Mouse (Mus musculus) forebrain, embryonic 11.5 days (tissue): ENCODE measurements around the gene Rmnd5a. TPM values are rescaled to one million over a fixed set of nuclear protein-coding genes. Genes with fewer than 3 reads are reported as not detected.
A peak's percentile ranks its signal among the peaks of the same experiment; 100 is the strongest.
"Not testable (repeated sequence)": the region's sequence is repeated elsewhere in the genome, so short reads cannot be mapped to it uniquely, and the experiment has no call there.

Experiments used
- ATAC-seq: fragments of 200-750 bp; cut with Nextera tagmentation; replicated peaks from 2 replicates; pipeline ENCODE4 v1.8.0; 2017; ENCODE audit warnings: moderate TSS enrichment; ENCODE audit not compliant: low FRiP score
- DNase-seq: peaks from one replicate; pipeline ENCODE4 v3.0.0-alpha.2; 2017; ENCODE audit warnings: low spot score
- H3K27ac ChIP-seq: fragments of 300-500 bp; sonication (generic); 2 replicates; pipeline ENCODE4 v1.5.1; 2014; ENCODE audit warnings: low read depth, low read length
- H3K27me3 ChIP-seq: fragments of 300-500 bp; sonication (generic); 2 replicates; pipeline ENCODE4 v1.6.1; 2014; ENCODE audit warnings: mild to moderate bottlenecking, low read length, mixed read lengths; ENCODE audit not compliant: control insufficient read depth, insufficient read depth
- H3K36me3 ChIP-seq: fragments of 300-500 bp; sonication (generic); 2 replicates; pipeline ENCODE4 v1.6.1; 2014; ENCODE audit warnings: mild to moderate bottlenecking, low read length, moderate library complexity, mixed read lengths; ENCODE audit not compliant: control insufficient read depth, insufficient read depth
- H3K4me1 ChIP-seq: fragments of 300-500 bp; sonication (generic); replicated peaks from 2 replicates; pipeline ENCODE4 v1.6.1; 2014; ENCODE audit warnings: low read length, mixed read lengths; ENCODE audit not compliant: control insufficient read depth, insufficient read depth
- H3K4me2 ChIP-seq: fragments of 300-500 bp; sonication (generic); 2 replicates; pipeline ENCODE4 v1.6.1; 2014; ENCODE audit warnings: low read depth, mild to moderate bottlenecking, low read length, moderate library complexity, mixed read lengths; ENCODE audit not compliant: severe bottlenecking
- H3K4me3 ChIP-seq: fragments of 300-500 bp; sonication (generic); 2 replicates; pipeline ENCODE4 v1.5.1; 2014; ENCODE audit warnings: low read depth, low read length
- H3K9ac ChIP-seq: fragments of 300-500 bp; sonication (generic); 2 replicates; pipeline ENCODE4 v1.6.1; 2014; ENCODE audit warnings: low read length
- H3K9me3 ChIP-seq: fragments of 300-500 bp; sonication (generic); 2 replicates; pipeline ENCODE4 v1.6.1; 2016; ENCODE audit warnings: low read length, mixed read lengths; ENCODE audit not compliant: control insufficient read depth
- WGBS: fragments of 180-500 bp; shearing (Covaris S2); extraction: QIAGEN DNeasy Blood & Tissue Kit; methylation state at CpG from one replicate; pipeline ENCODE4 v1.1.7; 2014; 5-methylcytosine and 5-hydroxymethylcytosine counted together
- polyA plus RNA-seq: library from polyadenylated mRNA; unstranded; fragments of >200 nt; fragmentation: Nextera tagmentation; extraction: Ambion mirVana; gene quantifications from 2 replicates; pipeline ENCODE4 v1.2.1, GENCODE M21; 2014

Gene Rmnd5a
- 8.8 and 10.9 TPM in 2 replicates for polyA plus RNA-seq

DNA sequence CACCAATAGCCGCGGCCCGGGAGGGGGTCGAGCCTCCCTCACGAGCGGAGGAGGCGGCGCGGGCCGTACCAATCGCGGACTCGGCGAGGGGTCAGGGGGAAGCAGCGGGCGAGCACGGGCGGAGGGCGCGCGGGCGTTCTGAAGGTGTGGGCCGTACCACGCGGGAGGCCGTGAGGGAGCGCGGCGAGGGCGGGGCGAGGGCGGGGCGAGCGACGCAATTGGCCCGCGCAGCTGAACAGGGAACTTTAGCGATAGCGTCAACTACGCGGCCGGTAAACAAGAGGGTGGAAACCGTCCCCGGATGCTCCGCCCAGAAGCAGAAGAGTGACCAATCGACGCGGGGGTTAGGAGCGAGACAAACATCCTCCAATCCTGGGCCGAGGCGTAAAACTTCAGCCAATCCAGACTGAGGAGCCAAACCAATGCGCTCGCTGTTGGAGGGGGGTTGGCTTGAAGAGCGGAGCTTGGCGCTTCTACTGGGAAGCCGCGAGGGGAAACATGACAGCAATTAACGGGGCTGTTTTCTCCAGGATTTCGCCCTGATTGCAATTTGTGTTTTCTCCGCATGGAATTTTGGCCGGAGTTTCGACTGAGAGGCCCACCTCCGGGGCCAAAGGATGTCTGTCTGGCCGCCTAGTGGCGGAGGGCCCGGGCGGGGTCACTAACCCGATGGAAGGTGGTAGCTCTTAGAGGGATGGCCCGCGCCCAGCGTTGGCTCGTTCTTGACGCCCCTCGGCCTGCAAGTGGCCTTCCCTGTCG is at the start of gene Rmnd5a:
TSS of gene Rmnd5a (minus strand) at position 146 of the 759 bp plus-strand sequence.
- ATAC-seq (peak; percentile 99), DNase-seq (peak; percentile 99)
- H3K9me3 ChIP-seq = no peaks in the 10 kb centered on the region
- WGBS = under 1% methylated on average over 71 of the region's 75 CpGs
- peak within 1 kb of the TSS; percentile 89 for H3K27ac ChIP-seq
- H3K4me3 ChIP-seq = peak within 1 kb of the TSS; percentile 93
- H3K9ac ChIP-seq = peak within 1 kb of the TSS; percentile 88
- H3K4me1 ChIP-seq = peaks cover 6% of the 10 kb centered on the region; the same call in 1 of the 2 replicates
- peak within 1 kb of the TSS; percentile 90 for H3K4me2 ChIP-seq
- no peaks in the 10 kb centered on the region for H3K27me3 ChIP-seq
- H3K36me3 ChIP-seq = no peaks in the 10 kb centered on the region

DNA sequence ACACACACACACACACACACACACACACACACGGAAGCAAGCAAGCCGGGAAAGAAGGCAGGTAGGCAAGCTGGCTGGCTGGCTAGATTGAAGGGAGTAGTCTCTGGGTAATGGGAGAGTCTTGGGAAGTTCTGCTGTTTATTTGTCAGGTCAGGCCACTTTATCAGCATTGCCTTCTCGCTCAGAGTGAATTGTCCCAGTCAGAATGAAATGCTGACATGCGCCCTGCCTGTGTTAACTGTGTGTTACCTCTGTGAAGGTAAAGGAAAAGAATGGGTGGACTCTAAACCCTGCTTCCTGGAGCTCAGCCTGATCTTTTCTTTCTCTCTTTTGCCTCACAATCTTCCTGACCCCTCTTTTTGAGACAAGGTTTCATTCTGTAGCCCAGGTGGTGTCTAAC is 47.5 kb upstream of the Rmnd5a start:
- Histone ChIP-seq H3K9ac (no peak overlapping the region), H3K4me3 (no peak overlapping the region), H3K27ac (no peak overlapping the region), H3K4me1 (no peaks in the 10 kb centered on the region), H3K4me2 (no peak overlapping the region), H3K9me3 (no peaks in the 10 kb centered on the region), H3K36me3 (no peaks in the 10 kb centered on the region), H3K27me3 (no peaks in the 10 kb centered on the region)
- WGBS = 56% methylated on average over 3 of the region's 4 CpGs
- DNase-seq (no peak), ATAC-seq (no peak)

DNA sequence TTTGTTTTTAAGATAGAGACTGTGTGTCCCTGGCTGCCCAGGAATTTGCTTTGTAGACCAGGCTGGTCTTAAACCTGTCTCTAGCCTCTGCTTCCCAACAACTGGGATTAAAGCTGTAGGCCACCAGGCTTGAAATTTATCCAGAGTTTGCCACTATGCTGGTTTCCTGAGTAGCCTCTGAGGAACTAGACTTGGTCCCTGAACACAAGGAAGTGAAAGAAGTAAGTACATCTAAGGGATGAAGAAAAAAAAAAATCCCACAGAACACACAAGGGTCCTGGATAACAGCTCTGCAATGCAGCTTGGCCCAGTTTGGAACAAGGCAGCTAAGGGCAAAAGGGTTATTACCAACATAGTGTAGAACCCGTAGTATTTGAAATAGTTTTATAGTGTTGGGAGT is 46.4 kb upstream of the Rmnd5a start:
- H3K27ac ChIP-seq = no peak overlapping the region
- H3K4me1 ChIP-seq = no peaks in the 10 kb centered on the region
- H3K9me3 ChIP-seq = no peaks in the 10 kb centered on the region
- no peak overlapping the region for H3K9ac ChIP-seq
- DNase-seq (no peak), ATAC-seq (no peak)
- no peak overlapping the region for H3K4me3 ChIP-seq
- no peaks in the 10 kb centered on the region for H3K36me3 ChIP-seq
- no peaks in the 10 kb centered on the region for H3K27me3 ChIP-seq
- 78% methylated on average over 1 of the region's 1 CpGs for WGBS
- no peak overlapping the region for H3K4me2 ChIP-seq

DNA sequence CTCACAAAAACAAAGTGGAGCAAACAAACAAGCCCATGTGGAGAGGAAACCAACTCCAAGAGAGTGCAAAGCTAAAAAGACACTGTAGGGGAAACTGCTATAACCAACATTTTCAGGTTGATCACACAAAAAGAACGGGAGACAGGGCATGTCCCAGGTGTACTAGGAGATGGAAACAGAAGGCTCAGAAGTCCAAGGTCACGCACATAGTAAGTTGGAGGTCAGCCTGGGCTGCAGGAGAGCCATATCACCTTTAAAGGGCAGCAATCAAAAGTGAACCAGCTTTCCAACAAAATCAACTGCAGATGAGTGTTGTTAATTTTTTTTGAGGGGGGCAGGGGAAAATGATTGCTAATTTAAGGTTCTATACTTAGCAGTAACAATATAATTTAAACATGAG is 45.8 kb upstream of the Rmnd5a start:
- DNase-seq (no peak), ATAC-seq (no peak)
- no peaks in the 10 kb centered on the region for H3K27me3 ChIP-seq
- H3K4me1 ChIP-seq = no peaks in the 10 kb centered on the region
- H3K9ac ChIP-seq = no peak overlapping the region
- no peaks in the 10 kb centered on the region for H3K9me3 ChIP-seq
- WGBS = 83% methylated on average over 2 of the region's 2 CpGs
- H3K27ac ChIP-seq = no peak overlapping the region
- no peak overlapping the region for H3K4me3 ChIP-seq
- no peak overlapping the region for H3K4me2 ChIP-seq
- no peaks in the 10 kb centered on the region for H3K36me3 ChIP-seq

DNA sequence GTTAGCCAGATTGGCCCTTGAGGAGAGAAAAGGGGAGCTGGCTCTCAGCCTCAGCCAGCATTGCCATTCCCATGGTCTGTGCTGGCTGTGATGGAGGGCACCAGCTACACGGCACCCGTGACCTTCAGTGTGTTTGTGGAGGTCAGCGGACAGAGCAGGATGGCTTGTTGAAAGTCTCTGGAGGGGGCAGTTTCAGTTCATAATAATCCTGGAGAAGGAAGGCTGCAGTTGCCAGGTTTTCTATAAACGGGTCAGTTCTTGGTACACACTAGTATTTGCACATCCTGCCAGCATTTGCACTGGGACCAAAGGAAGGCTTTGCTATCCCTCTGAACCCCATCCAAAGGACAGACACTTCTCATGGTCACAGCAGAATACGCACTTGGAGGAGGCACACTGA is 44.8 kb upstream of the Rmnd5a start:
- Histone ChIP-seq H3K4me1 (no peaks in the 10 kb centered on the region), H3K36me3 (no peaks in the 10 kb centered on the region), H3K9ac (no peak overlapping the region), H3K4me3 (no peak overlapping the region), H3K27me3 (no peaks in the 10 kb centered on the region), H3K4me2 (no peak overlapping the region), H3K27ac (no peak overlapping the region), H3K9me3 (no peaks in the 10 kb centered on the region)
- ATAC-seq = no peak
- 86% methylated on average over 5 of the region's 5 CpGs for WGBS
- DNase-seq = no peak

DNA sequence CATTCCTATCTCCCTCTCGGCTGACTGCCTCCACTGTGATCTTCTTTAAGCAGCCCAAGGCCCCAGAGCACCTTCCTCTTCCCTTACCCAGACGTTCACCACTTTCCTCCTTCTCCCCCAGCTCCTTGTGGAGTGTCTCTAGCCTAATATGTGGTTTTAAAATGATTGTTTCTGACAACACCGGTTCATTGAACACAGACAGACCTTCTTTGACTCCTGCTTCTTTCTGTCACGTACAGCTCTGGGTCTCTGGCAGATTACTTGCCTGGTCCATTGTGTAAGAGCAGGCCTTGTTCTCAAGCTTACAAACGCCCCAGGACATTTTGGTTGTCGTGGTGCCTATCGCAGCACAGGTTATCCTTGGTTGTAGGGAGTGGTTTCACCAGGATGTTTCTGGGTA is 40.7 kb upstream of the Rmnd5a start:
- no peak for ATAC-seq
- H3K27ac ChIP-seq = no peak overlapping the region

DNA sequence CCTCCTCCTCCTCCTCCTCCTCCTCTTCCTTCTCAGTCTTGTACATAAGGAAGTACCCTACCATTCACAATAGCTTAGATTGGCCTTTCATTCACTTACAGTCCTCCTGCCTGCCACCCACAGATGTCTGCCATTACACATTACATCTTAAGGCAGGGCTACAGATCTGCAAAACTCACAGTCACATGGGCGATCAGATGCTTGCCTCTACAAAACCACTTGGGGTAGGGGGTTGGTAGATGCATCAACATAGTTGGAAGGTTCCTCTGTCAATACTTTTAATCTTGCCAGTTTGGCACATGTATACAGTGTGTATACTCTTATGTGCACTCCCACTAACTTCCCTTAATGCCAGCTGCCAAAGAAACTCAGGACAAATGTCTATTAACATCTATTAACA is 39.7 kb upstream of the Rmnd5a start:
- WGBS = 93% methylated on average over 1 of the region's 1 CpGs
- no peak for DNase-seq

More for the DNA sequence above, 40.7 kb upstream of the Rmnd5a start:
- 41% methylated on average over 7 of the region's 7 CpGs for WGBS
- Histone ChIP-seq H3K9me3 (no peaks in the 10 kb centered on the region), H3K27me3 (no peaks in the 10 kb centered on the region), H3K4me1 (no peaks in the 10 kb centered on the region), H3K4me3 (no peak overlapping the region), H3K9ac (no peak overlapping the region), H3K36me3 (no peaks in the 10 kb centered on the region), H3K4me2 (no peak overlapping the region)
- no peak for DNase-seq

DNA sequence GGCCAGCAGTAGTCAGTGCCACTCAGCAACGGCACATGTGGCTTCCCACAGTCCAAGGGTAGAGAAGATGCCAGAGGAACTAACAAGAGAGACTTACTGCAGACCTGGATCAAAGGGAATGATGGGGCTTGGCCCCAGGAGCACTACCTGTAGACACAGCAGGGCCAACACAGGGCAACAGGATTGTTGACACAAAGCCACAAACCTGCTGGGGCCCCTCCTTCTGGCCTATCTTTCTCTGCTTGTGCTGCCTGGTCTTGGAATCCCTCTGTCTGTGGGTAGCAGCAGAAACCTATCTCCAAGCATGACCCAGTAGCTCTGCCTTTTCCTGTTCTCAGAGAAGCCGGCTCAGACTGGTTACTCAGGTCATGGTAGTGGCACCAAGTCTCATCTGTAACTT is 39.2 kb upstream of the Rmnd5a start:
- H3K27ac ChIP-seq, ATAC-seq, H3K4me1 ChIP-seq, H3K9ac ChIP-seq, DNase-seq, H3K27me3 ChIP-seq, H3K36me3 ChIP-seq, H3K4me2 ChIP-seq, H3K4me3 ChIP-seq, H3K9me3 ChIP-seq: not testable (repeated sequence)
- WGBS = 95% methylated on average over 2 of the region's 2 CpGs

More for the DNA sequence above, 39.7 kb upstream of the Rmnd5a start:
- Histone ChIP-seq H3K27ac (no peak overlapping the region), H3K9ac (no peak overlapping the region), H3K4me2 (no peak overlapping the region), H3K27me3 (no peaks in the 10 kb centered on the region), H3K4me3 (no peak overlapping the region), H3K9me3 (no peaks in the 10 kb centered on the region), H3K4me1 (no peaks in the 10 kb centered on the region), H3K36me3 (no peaks in the 10 kb centered on the region)
- ATAC-seq = no peak
